Comparison of ENCODE assay signal across 27 mouse cellular contexts in genomic region chr15:4804256-4804655, GRCm38 (mm10).
DNase-seq lines count a peak whose midpoint lies in the region; ATAC-seq and TF ChIP-seq lines count a peak whose summit lies in the region.
"Had no signal": no experiment of that assay in that cellular context is flagged by ENCODE, and none has a peak within 500 bp of the region (broad histone marks: within the 10 kb centered on the region; RNA-seq: fewer than 3 reads in every experiment).

No protein-coding gene starts in this region.

- H3K4me1 ChIP-seq in kidney, adult 2 months (ENCODE audit: control insufficient read depth, insufficient read depth, low read length), result peaks cover 2% of the 10 kb centered on the region; the same call in 1 of the 2 replicates
- H3K4me1 ChIP-seq in kidney, embryonic 16.5 days (ENCODE audit: insufficient read depth, low read length), result no peaks in the 10 kb centered on the region
- H3K4me1 ChIP-seq in lung, embryonic 14.5 days (ENCODE audit: insufficient read depth), result no peaks in the 10 kb centered on the region
- H3K4me1 ChIP-seq: forebrain, embryonic 10.5 days; forebrain, embryonic 13.5 days; heart, embryonic 12.5 days; heart, embryonic 15.5 days; hindbrain, embryonic 10.5 days; hindbrain, embryonic 13.5 days had no signal

- 57% methylated on average over 2 of the region's 2 CpGs for WGBS in kidney, adult 2 months
- 73% methylated on average over 2 of the region's 2 CpGs for whole genome bisulfite sequencing in kidney, embryonic 16.5 days
- 60% methylated on average over 2 of the region's 2 CpGs for WGBS in lung, embryonic 14.5 days

- no peak for ATAC-seq in kidney, embryonic 16.5 days (ENCODE audit: low FRiP score, low TSS enrichment)
- ATAC-seq in lung, embryonic 14.5 days (ENCODE audit: insufficient read depth), result no peak
- ATAC-seq: forebrain, embryonic 13.5 days; forebrain, embryonic 16.5 days; hindbrain, embryonic 16.5 days; Patski had no signal

- H3K9me3 ChIP-seq in kidney, embryonic 16.5 days (ENCODE audit: low read length), result no peaks in the 10 kb centered on the region; the same call in 1 of the 2 replicates
- H3K9me3 ChIP-seq in lung, embryonic 14.5 days (ENCODE audit: low read depth, low read length), result no peaks in the 10 kb centered on the region
- H3K9me3 ChIP-seq: forebrain, embryonic 10.5 days; forebrain, embryonic 13.5 days; G1E; heart, embryonic 12.5 days; heart, embryonic 15.5 days; hindbrain, embryonic 10.5 days; hindbrain, embryonic 13.5 days had no signal

- peak; percentile 86 for DNase-seq in kidney, adult 2 months
- DNase-seq in lung, embryonic 14.5 days, result peak; percentile 14
- no peak for DNase-seq in lung, adult 18-20 months
- peak; percentile 24 for DNase-seq in lung, postnatal 36 days
- DNase-seq in lung, postnatal 25 days (ENCODE audit: low spot score), result no peak
- DNase-seq: adrenal gland, postnatal 10 days; adrenal gland, postnatal 36 days; B cell, adult 2 months; cerebellum, adult 18-20 months; cerebellum, adult 9-10 months; cerebellum, postnatal 14 days; gastrocnemius, postnatal 10 days; gastrocnemius, postnatal 36 days; heart, postnatal 10 days; heart, postnatal 36 days had no signal

- H3K36me3 ChIP-seq in kidney, adult 2 months (ENCODE audit: control insufficient read depth, insufficient read depth, low read length), result no peaks in the 10 kb centered on the region
- no peaks in the 10 kb centered on the region for H3K36me3 ChIP-seq in kidney, embryonic 16.5 days (ENCODE audit: insufficient read depth, low read length)
- no peaks in the 10 kb centered on the region for H3K36me3 ChIP-seq in lung, embryonic 14.5 days (ENCODE audit: insufficient read depth)
- H3K36me3 ChIP-seq: forebrain, embryonic 10.5 days; G1E; heart, embryonic 12.5 days; heart, embryonic 15.5 days; hindbrain, embryonic 10.5 days; hindbrain, embryonic 13.5 days had no signal

- no peak for TF ChIP-seq CTCF in kidney, adult 2 months (conservative IDR thresholded peaks at IDR 0.05; ENCODE audit: insufficient read depth, insufficient read length, low read depth, low read length)
- TF ChIP-seq CTCF in lung, embryonic 14.5 days (IDR thresholded peaks at IDR 0.05; ENCODE audit: low read depth), result no peak

- no peak for TF ChIP-seq POLR2A in kidney, adult 2 months (IDR thresholded peaks at IDR 0.05; ENCODE audit: low read depth, low read length)

- H3K9ac ChIP-seq in kidney, embryonic 16.5 days (replicated peaks; ENCODE audit: low read length), result no peak overlapping the region
- H3K9ac ChIP-seq in lung, embryonic 14.5 days, result no peak overlapping the region
- H3K9ac ChIP-seq: forebrain, embryonic 13.5 days; heart, embryonic 12.5 days; heart, embryonic 15.5 days; hindbrain, embryonic 13.5 days had no signal

- H3K4me2 ChIP-seq in kidney, embryonic 16.5 days (replicated peaks; ENCODE audit: low read depth, low read length), result no peak overlapping the region
- no peak overlapping the region for H3K4me2 ChIP-seq in lung, embryonic 14.5 days
- H3K4me2 ChIP-seq: forebrain, embryonic 13.5 days; heart, embryonic 12.5 days; heart, embryonic 15.5 days; hindbrain, embryonic 13.5 days had no signal

- H3K27me3 ChIP-seq in kidney, adult 2 months (replicated peaks; ENCODE audit: control insufficient read depth, insufficient read depth, low read length), result no peaks in the 10 kb centered on the region
- H3K27me3 ChIP-seq in kidney, embryonic 16.5 days (ENCODE audit: insufficient read depth, low read length), result no peaks in the 10 kb centered on the region
- no peaks in the 10 kb centered on the region for H3K27me3 ChIP-seq in lung, embryonic 14.5 days (ENCODE audit: insufficient read depth, low read length)
- H3K27me3 ChIP-seq: CH12.LX; forebrain, embryonic 13.5 days; heart, embryonic 12.5 days; heart, embryonic 15.5 days; hindbrain, embryonic 13.5 days had no signal

- no peak overlapping the region for H3K4me3 ChIP-seq in kidney, adult 2 months (ENCODE audit: insufficient read depth, low read depth, low read length)
- no peak overlapping the region for H3K4me3 ChIP-seq in kidney, embryonic 16.5 days (ENCODE audit: low read length)
- no peak overlapping the region for H3K4me3 ChIP-seq in lung, embryonic 14.5 days (ENCODE audit: low read depth, low read length)
- H3K4me3 ChIP-seq: forebrain, embryonic 10.5 days; forebrain, embryonic 13.5 days; heart, embryonic 12.5 days; heart, embryonic 15.5 days; hindbrain, embryonic 10.5 days; hindbrain, embryonic 13.5 days had no signal

- no peak overlapping the region for H3K27ac ChIP-seq in kidney, adult 2 months (ENCODE audit: insufficient read depth, low read depth, low read length)
- H3K27ac ChIP-seq in kidney, embryonic 16.5 days (ENCODE audit: low read length), result no peak overlapping the region
- H3K27ac ChIP-seq in lung, embryonic 14.5 days (ENCODE audit: low read depth), result no peak overlapping the region
- H3K27ac ChIP-seq: forebrain, embryonic 10.5 days; forebrain, embryonic 13.5 days; heart, embryonic 15.5 days; hindbrain, embryonic 10.5 days; hindbrain, embryonic 13.5 days had no signal

Comparison
In these comparisons a context has a peak if more than half of its experiments do, and no peak if none do; other contexts are left out.
1. DNase-seq: peak in kidney, adult 2 months (single experiment), lung, embryonic 14.5 days (single experiment) and lung, postnatal 36 days (single experiment); none in lung, adult 18-20 months (0 of 2) and lung, postnatal 25 days (single experiment).